Mouse (Mus musculus): ENCODE measurements at regions not wholly inside any gene's neighbourhood (a gene's known extent, or its start where the extent isn't known, plus 50 kb on each side); places are given as distances from the start of the nearest gene placed in this dataset.
A peak's percentile ranks its signal among the peaks of the same experiment; 100 is the strongest.

- DNase-seq (ENCODE audit: extremely low spot score, low spot score), result no peak
Measured at GRCm38 (mm10) chr1:154076684-154077475, 124.1 kb upstream of the Zfp648 start.

GRCm38 (mm10) chr1:154080505-154081380 is 120.2 kb upstream of the Zfp648 start:
- no peak for DNase-seq (ENCODE audit: extremely low spot score, low spot score)

GRCm38 (mm10) chr1:154086145-154086544 is 114.8 kb upstream of the Zfp648 start:
- no peak for DNase-seq (ENCODE audit: extremely low spot score, low spot score)

DNA sequence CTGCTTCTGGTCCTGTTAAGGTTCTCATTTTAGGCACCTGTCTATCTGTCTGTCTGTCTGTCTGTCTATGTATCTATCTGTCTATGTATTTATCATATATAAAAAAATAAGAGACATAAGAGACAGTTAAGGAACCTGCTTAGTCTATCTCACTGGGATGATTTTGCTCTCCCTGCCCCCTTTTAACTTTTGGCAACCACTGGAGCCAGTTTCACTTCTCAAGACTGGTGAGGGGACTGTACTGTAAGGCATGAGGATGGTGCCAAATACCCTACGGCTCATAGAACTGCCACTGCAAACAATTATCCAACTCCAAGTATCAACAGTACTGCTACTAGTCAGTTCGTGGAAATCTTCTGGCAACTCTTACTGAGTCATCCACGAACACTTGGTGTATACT is 111.2 kb upstream of the Zfp648 start:
- DNase-seq (ENCODE audit: extremely low spot score, low spot score), result no peak

DNA sequence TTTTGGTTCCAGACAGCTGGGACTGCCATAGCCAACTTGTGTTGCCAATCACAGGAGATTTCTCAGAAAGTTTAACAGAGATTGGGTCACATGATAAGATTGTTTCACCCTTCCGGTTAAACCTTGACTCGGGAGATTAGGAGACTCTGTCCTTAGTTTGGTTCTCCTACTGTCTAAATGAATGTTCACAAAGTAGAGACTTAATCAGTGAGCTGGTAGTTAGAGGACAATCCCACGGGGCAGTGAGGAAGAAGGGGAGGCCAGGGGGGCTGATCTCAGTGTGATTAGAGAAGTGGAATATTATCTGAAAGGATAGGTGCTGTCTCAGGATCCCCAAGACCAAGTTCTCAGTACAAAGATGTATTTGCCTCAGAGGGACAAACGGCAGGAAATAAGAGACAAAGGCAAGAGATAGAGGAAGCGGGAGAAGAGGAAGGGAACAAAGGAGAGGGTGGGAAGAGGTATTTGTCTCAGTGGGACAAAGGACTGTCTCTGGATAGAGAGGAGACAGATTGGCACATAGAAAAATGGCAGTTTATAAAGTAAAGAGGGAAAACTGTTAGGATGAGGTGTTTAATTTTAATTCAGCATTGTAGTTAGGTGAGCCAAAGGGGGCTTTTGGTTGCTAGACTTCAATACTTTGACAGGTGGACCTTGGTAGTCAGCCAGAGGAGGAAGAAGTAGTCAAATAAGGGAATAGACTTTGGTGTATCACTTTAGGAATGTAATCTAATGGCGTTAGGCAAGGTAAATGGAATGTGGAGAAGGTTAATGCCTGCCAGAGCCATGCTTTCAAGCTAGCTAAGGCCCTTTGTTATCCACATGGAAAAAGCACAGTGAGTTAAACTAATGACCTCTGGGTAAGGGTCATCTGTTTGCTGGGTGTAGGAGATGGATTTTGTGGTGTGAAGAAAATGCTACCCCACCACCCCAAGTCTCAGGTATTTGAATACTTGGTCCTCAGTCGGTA is 110.2 kb upstream of the Zfp648 start:
- DNase-seq (ENCODE audit: extremely low spot score, low spot score), result no peak

GRCm38 (mm10) chr1:154093549-154093948 is 107.4 kb upstream of the Zfp648 start:
- no peak for DNase-seq (ENCODE audit: extremely low spot score, low spot score)

DNA sequence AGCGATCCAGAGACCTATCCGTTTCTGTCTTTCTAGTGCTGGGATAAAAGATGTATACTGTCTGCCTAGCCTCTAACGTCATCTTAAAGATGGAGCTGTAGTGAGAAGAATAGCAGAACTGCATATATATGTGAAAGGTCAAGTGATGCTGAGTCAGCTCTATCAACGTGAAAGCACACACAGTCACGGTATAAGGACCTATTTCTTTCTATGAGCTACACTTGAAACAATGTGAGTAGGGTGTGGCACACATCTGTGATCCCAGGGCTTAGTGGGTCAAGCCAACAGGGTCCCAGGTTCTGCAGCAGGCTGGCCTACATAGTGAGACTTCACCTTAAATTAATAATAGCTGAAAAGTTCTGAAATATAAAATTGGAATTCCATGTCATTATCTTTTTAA is 106.6 kb upstream of the Zfp648 start:
- DNase-seq (ENCODE audit: extremely low spot score, low spot score), result no peak

GRCm38 (mm10) chr1:154096113-154096512 is 104.9 kb upstream of the Zfp648 start:
- DNase-seq (ENCODE audit: extremely low spot score, low spot score), result no peak

DNA sequence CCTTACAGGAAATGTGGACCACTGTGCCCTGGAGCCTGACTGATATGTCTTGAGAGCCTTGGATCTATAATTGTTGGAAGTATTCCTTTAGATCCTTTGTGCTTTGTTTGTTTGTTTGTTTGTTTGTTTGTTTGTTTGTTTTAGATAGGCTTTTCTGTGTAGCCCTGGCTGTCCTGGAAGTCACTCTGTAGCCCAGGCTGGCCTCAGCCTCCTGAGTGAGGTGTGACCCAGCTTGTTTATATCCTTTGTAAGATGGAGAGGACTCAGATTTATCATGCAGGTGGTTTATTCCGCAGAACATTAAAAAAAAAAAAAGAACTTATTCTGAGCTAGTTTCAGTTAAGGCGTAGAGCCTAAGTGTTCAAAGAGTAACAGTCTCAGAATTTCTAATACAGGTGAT is 104.1 kb upstream of the Zfp648 start:
- DNase-seq (ENCODE audit: extremely low spot score, low spot score), result no peak

DNA sequence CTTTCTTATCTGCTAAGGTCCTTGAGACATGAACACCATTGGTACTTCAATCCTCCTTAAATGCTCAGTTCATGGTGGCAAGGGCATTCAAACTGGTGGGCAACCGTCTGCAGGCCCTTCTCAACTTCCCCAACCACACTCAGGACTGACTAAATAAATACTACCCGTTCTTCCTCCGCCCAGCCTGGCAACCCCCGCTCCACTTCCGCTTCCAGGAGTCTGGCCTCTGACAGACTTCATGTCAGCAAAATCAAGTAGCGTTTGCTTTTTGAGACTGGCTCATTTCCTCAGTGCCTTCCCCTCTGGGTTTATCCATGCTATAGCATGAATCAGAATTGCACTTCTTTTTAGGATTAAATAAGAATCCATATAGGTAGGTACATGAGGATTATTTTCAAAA is 103.3 kb upstream of the Zfp648 start:
- DNase-seq (ENCODE audit: extremely low spot score, low spot score), result no peak

GRCm38 (mm10) chr1:154100556-154100955 is 100.4 kb upstream of the Zfp648 start:
- no peak for DNase-seq (ENCODE audit: extremely low spot score, low spot score)

GRCm38 (mm10) chr1:154101433-154101832 is 99.6 kb upstream of the Zfp648 start:
- DNase-seq (ENCODE audit: extremely low spot score, low spot score), result no peak

- DNase-seq (ENCODE audit: extremely low spot score, low spot score), result no peak
Measured at GRCm38 (mm10) chr1:154102191-154102590, 98.8 kb upstream of the Zfp648 start.

DNA sequence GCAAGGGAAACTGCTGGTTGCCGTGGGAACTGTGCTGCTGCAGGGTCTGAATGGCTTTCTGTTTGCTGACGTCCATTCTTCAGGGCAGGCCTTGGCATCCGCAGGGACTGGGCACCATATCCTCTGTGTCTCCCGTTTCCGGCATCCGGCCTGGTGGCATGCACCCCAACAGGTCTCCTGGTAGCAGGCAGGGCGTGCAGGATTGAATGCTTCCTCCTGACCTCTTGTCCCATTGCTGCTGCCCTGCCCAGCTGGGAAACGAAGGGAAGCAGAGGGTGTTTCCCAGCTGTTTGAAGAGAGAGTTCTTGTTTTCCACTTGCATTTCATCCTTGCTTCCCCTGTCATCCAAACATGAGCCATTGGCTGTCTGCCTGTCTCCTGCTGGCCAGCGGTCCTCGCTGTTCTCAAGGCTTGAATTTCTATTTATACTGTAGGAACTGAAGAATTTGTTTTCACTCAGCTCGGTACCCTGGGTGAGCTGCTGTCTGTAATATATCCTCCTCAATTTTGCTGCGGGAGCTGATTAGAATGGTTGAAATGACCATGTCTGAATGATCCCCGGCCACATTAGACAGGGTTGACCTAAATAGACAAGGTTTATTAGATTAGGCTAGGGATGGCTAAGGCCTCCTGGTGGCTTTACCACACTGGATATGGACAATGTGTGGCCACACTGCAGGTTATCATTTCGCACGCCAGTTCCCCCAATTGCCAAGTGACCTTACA is 98.0 kb upstream of the Zfp648 start:
- peak; percentile 21 for DNase-seq (ENCODE audit: extremely low spot score, low spot score)

- DNase-seq (ENCODE audit: extremely low spot score, low spot score), result no peak
Measured at GRCm38 (mm10) chr1:154103597-154103923, 97.4 kb upstream of the Zfp648 start.

DNA sequence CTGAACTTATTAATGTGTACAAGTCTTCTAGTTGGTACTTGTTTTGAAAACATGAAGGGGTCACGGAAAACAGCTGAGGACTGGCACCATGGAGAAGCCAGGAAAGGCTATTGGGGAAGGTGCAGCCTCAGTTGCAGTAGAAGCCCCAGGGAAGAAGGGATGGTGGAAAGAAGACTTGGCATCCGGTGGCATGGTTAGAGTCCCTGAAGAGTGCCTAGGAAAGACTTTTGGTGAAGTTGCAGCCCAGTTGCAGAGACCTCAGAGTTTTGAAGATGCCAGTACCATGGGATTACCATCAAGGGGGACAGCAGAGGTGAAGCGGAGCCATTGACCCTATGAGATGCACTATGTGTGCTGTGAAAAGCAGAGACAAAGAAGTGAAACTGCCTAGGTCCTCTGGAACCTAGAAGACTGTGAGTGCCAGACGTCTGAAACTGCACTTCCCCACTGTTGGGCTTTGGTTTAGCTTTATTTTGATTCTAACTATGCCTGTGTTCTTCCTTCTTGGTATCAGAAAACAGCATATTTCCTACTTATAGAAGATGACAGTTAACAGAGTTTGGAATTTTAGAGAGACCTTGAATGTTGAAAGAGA is 96.9 kb upstream of the Zfp648 start:
- no peak for DNase-seq (ENCODE audit: extremely low spot score, low spot score)

- DNase-seq (ENCODE audit: extremely low spot score, low spot score), result no peak
Measured at GRCm38 (mm10) chr1:154104779-154105178, 96.2 kb upstream of the Zfp648 start.

- DNase-seq (ENCODE audit: extremely low spot score, low spot score), result no peak
Measured at GRCm38 (mm10) chr1:154112500-154112899, 88.5 kb upstream of the Zfp648 start.

DNA sequence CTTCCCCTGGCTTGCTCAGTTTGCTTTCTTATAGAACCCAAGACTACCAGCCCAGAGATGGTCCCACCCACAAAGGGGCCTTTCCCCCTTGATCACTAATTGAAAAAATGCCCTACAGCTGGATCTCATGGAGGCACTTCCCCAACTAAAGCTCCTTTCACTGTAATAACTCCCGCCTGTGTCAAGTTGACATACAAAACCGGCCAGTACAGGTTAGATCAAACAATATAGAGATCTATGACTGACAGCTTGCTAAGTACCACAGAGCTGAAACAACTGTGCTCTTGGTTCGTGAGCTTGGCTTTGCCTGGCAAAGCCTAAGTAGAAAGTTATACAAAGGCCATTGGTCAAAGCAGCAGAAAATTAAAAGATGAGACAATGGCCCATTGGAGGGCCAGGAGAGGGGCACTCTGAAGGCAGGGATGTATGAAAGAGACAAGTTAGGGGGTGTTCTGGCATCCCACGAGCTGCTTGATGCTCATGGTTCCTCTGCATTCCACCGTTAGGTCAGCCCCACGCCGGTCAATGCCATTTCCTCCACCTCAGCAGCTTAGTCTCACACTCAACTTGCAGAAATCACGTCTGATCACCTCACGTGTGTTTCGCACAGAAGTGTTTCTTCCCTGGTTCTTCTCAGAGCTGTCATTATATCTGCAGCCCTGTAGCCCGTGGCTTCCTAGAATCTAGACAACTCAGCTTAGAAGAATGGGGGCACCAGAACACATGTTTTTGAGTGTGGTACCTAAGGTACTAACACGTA is 87.5 kb upstream of the Zfp648 start:
- no peak for DNase-seq (ENCODE audit: extremely low spot score, low spot score)

Measured in neural tube, embryonic 10.5 days (tissue).